Mouse (Mus musculus) testis, adult 2 months (tissue): ENCODE measurements at regions not wholly inside any gene's neighbourhood (a gene's known extent, or its start where the extent isn't known, plus 50 kb on each side); places are given as distances from the start of the nearest gene placed in this dataset.

Source experiments
- CTCF ChIP-seq: fragments of 200-500 bp; IDR thresholded peaks from 2 replicates; pipeline ENCODE4 v1.5.1; 2012; ENCODE audit warnings: low read depth, mild to moderate bottlenecking, inconsistent platforms, low read length, moderate library complexity; ENCODE audit not compliant: control insufficient read depth, insufficient read depth, insufficient replicate concordance
- POLR2A ChIP-seq: fragments of 200-500 bp; IDR thresholded peaks from 2 replicates; pipeline ENCODE4 v1.6.1; 2012; ENCODE audit warnings: low read depth, mild to moderate bottlenecking, inconsistent platforms, low read length, moderate library complexity; ENCODE audit not compliant: control insufficient read depth

DNA sequence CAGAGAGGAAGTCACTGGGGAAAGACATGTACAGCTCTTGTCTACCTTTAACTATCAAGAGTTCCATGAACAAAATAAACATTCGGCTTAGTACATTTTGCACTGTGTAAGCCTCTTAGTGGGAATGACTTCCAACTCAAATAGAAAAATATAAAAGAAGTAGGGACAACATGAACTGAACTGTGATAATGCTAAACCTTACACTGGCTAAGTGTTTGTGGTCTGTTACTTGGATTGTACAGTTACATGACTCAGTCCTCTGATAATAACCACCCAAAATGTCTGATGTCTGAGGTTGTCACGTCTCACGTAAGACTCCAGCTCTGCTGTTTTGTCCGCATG is 227.4 kb downstream of the Gm11077 start:
- TF ChIP-seq CTCF (no peak), POLR2A (no peak)
